Mouse (Mus musculus): ENCODE measurements around the gene Cbx7. TPM values are rescaled to one million over a fixed set of nuclear protein-coding genes. Genes with fewer than 3 reads are reported as not detected.

Cbx7 gene
- total and polyA plus RNA-seq, 3 experiments, result 2.9 to 11.1 TPM; not detected in 1

GRCm38 (mm10) chr15:79891436-79892212 is 79.3 kb downstream of the Cbx7 start, which contains the start of gene Apobec3:
Apobec3 (plus strand) TSS chr15:79891659.
- H3K36me3 ChIP-seq (ENCODE audit: control insufficient read depth in 1 of 2, insufficient read depth in 2 of 2, low read length in 2 of 2), result peaks cover 0 to 14% of the 10 kb centered on the region in 2 experiments; a peak in 2 of 4 replicates
- peaks cover 4 to 17% of the 10 kb centered on the region in 2 experiments for H3K4me1 ChIP-seq (ENCODE audit: control insufficient read depth in 1 of 2, insufficient read depth in 2 of 2, low read length in 2 of 2)
- H3K79me2 ChIP-seq (ENCODE audit: control insufficient read depth, insufficient read depth, low read length, poor library complexity), result peaks cover 5% of the 10 kb centered on the region
- no peaks in the 10 kb centered on the region for H3K27me3 ChIP-seq (ENCODE audit: control insufficient read depth in 1 of 2, insufficient read depth in 2 of 2, low read length in 2 of 2)
- no peaks in the 10 kb centered on the region for H3K9me3 ChIP-seq (replicated peaks; ENCODE audit: insufficient read depth, low read length)
- peak within 1 kb of the TSS; percentile 86 for H3K9ac ChIP-seq (ENCODE audit: control insufficient read depth, low read depth, low read length, poor library complexity, severe bottlenecking)
- H3K27ac ChIP-seq (ENCODE audit: control insufficient read depth, low read depth, low read length), result peak within 1 kb of the TSS; percentile 86
- DNase-seq (ENCODE audit: low read depth, low spot score), result peak; percentile 92
- H3K4me3 ChIP-seq (ENCODE audit: control insufficient read depth in 1 of 2, insufficient read depth in 1 of 2, low read depth in 2 of 2, low read length in 2 of 2), result peak within 1 kb of the TSS; percentile 67 to 96
- TF ChIP-seq USF1 (IDR thresholded peaks at IDR 0.05; ENCODE audit: low read depth, low read length), result no peak
- no peak; the same call in 1 of the 2 replicates for TF ChIP-seq MAZ (IDR thresholded peaks at IDR 0.05; ENCODE audit: low read depth, low read length)
- no peak for TF ChIP-seq USF2 (IDR thresholded peaks at IDR 0.05; ENCODE audit: borderline replicate concordance in 1 of 2, insufficient read depth in 1 of 2, low read depth in 1 of 2, low read length in 2 of 2)
- no peak for TF ChIP-seq E2F4 (IDR thresholded peaks at IDR 0.05; ENCODE audit: borderline replicate concordance, low read depth, low read length)
- no peak for TF ChIP-seq POLR2A (IDR thresholded peaks at IDR 0.05; ENCODE audit: control insufficient read depth in 1 of 2, insufficient read depth in 1 of 2, low read depth in 1 of 2, low read length in 2 of 2, poor library complexity in 1 of 2)
- TF ChIP-seq MYB (IDR thresholded peaks at IDR 0.05; ENCODE audit: low read depth, low read length), result no peak
- TF ChIP-seq RAD21 (IDR thresholded peaks at IDR 0.05; ENCODE audit: low read depth, low read length), result peak; percentile 27
- TF ChIP-seq SMC3 (IDR thresholded peaks at IDR 0.05; ENCODE audit: low read depth, low read length), result peak; percentile 30
- no peak for TF ChIP-seq KAT2A (conservative IDR thresholded peaks at IDR 0.05; ENCODE audit: low read depth, low read length)
- no peak for TF ChIP-seq JUND (IDR thresholded peaks at IDR 0.05; ENCODE audit: low read depth, low read length)
- 0 out of 2 replicates have a peak, but pooled peaks have one; percentile 42 for TF ChIP-seq TBP (IDR thresholded peaks at IDR 0.05; ENCODE audit: low read depth, low read length)
- TF ChIP-seq POLR2AphosphoS5 (IDR thresholded peaks at IDR 0.05; ENCODE audit: borderline replicate concordance, low read depth, low read length), result no peak
- no peak for TF ChIP-seq NRF1 (IDR thresholded peaks at IDR 0.05; ENCODE audit: insufficient read depth, low read depth, low read length, poor library complexity, severe bottlenecking)
- TF ChIP-seq MXI1 (IDR thresholded peaks at IDR 0.05; ENCODE audit: low read depth, low read length), result peak; percentile 91
- TF ChIP-seq HCFC1 (IDR thresholded peaks at IDR 0.05; ENCODE audit: low read depth, low read length), result peak; percentile 64
- TF ChIP-seq MAFK (IDR thresholded peaks at IDR 0.05; ENCODE audit: borderline replicate concordance, low read depth, low read length), result no peak
- peak; percentile 60; the same call in 1 of the 2 replicates for TF ChIP-seq BHLHE40 (IDR thresholded peaks at IDR 0.05; ENCODE audit: borderline replicate concordance, low read depth, low read length)
- TF ChIP-seq EP300 (IDR thresholded peaks at IDR 0.05; ENCODE audit: low read depth in 1 of 2, low read length in 2 of 2), result 0 out of 4 replicates have a peak, but pooled peaks of 1 of the 2 experiments have one; percentile 10
- TF ChIP-seq NELFE (IDR thresholded peaks at IDR 0.05; ENCODE audit: low read depth, low read length), result no peak
- peak; percentile 90 for TF ChIP-seq MAX (IDR thresholded peaks at IDR 0.05; ENCODE audit: low read length)
- TF ChIP-seq SIN3A (IDR thresholded peaks at IDR 0.05; ENCODE audit: low read length), result peak; percentile 74
- TF ChIP-seq GATA1 (IDR thresholded peaks at IDR 0.05; ENCODE audit: low read depth, low read length), result no peak
- TF ChIP-seq ETS1 (IDR thresholded peaks at IDR 0.05; ENCODE audit: low read depth, low read length), result peak; percentile 19; the same call in 1 of the 2 replicates
- no peak for TF ChIP-seq TCF12 (IDR thresholded peaks at IDR 0.05; ENCODE audit: low read depth, low read length)
- no peak for TF ChIP-seq GABPA (IDR thresholded peaks at IDR 0.05; ENCODE audit: low read depth, low read length)
- TF ChIP-seq ELF1 (IDR thresholded peaks at IDR 0.05; ENCODE audit: low read depth, low read length), result peak; percentile 57; the same call in 1 of the 2 replicates
- TF ChIP-seq ZMIZ1 (IDR thresholded peaks at IDR 0.05; ENCODE audit: low read depth, low read length), result 0 out of 2 replicates have a peak, but pooled peaks have one; percentile 22
- peak; percentile 86 for TF ChIP-seq MYC (IDR thresholded peaks at IDR 0.05; ENCODE audit: low read depth, low read length)
- no peak for TF ChIP-seq RCOR1 (IDR thresholded peaks at IDR 0.05; ENCODE audit: low read depth, low read length)
- no peak for TF ChIP-seq TAL1 (IDR thresholded peaks at IDR 0.05; ENCODE audit: low read length)
- TF ChIP-seq CTCF (IDR thresholded peaks at IDR 0.05 in 2 of 3, conservative IDR thresholded peaks at IDR 0.05 in 1 of 3; ENCODE audit: control insufficient read depth in 1 of 3, insufficient read depth in 1 of 3, low read depth in 2 of 3, low read length in 3 of 3, poor library complexity in 1 of 3, severe bottlenecking in 1 of 3), result peak; percentile 75 to 80 (median 79)
- peak; percentile 44; the same call in 1 of the 2 replicates for TF ChIP-seq CHD2 (IDR thresholded peaks at IDR 0.05; ENCODE audit: low read length)
- no peak for TF ChIP-seq MEF2A (IDR thresholded peaks at IDR 0.05; ENCODE audit: extremely low read depth, insufficient replicate concordance, low read depth, low read length, poor library complexity, severe bottlenecking)
- no peak for TF ChIP-seq POLR2AphosphoS2 (IDR thresholded peaks at IDR 0.05; ENCODE audit: low read length)
- TF ChIP-seq ZKSCAN1 (IDR thresholded peaks at IDR 0.05; ENCODE audit: low read depth, low read length), result no peak

Measured in MEL (cell line).